Mouse (Mus musculus): ENCODE results near the gene Enah. TPM values are rescaled to one million over a fixed set of nuclear protein-coding genes. Genes with fewer than 3 reads are reported as not detected.

Enah gene
- total RNA-seq, 2 experiments from 2014 or later: 45.0 to 176 TPM

DNA sequence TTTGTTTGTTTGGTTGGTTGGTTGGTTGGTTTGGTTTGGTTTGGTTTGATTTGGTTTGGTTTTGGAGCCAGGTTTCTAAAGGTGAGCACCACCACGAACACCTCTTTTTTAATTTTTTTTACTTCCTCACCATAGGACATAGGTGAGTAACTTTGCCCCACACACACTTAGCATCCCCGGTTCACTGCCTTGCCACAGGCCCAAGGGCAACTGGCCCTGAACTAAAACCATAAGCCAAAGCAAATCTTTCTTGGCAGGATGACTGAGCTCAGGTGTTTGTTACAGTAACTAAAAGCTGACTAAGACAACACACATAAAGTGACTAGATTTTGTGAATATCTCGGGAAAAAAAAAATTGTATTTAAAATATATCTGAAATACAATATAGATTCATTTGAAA lies 172.4 kb downstream of the Enah start:
- no peak for DNase-seq (ENCODE audit: low spot score)

Other genes with a start within 250 kb of the Enah start
- 10 to 100 TPM; 20.7 to 24.4 TPM for gene Lbr, start 176.9 kb downstream of the Enah start, total RNA-seq (2021)
- 10 to 100 TPM; 43.1 to 44.7 TPM for gene Srp9, start 104.7 kb upstream of the Enah start, total RNA-seq (2021)
- not detected for gene Vmn1r1, start 144.5 kb upstream of the Enah start, total RNA-seq (2021)

Measured in gastrocnemius, adult 18-20 months (tissue).